Mouse (Mus musculus) CD8-positive naive resting alpha-beta T cell, adult 57 days (primary cell): ENCODE measurements around the gene Csn2. TPM values are rescaled to one million over a fixed set of nuclear protein-coding genes. Genes with fewer than 3 reads are reported as not detected.

Source experiments
- total RNA-seq: library from RNA; stranded (reverse); gene quantifications from one replicate; pipeline ENCODE4 v1.2.4, GENCODE M21; 2023

Gene Csn2
- not detected for total RNA-seq

DNA sequence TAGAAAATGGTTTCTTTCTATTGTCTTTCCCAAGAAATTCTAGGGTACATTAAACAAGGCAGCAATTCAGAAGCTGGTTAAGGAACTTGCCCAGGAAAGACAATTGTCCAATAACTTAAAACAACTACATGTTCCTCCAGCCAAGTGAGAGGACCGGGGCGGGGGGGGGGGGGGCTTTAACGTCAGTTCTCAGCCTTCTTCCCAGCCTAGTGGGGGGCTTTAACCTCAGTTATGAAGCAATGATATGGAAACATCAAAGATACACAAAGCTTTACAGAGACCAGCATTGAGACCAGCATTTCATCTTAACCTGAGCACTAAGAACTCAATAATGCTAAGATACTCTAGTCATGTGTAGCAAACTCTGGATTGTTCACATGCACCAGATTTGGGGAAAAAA lies at the start of gene Csn2:
TSS of gene Csn2 (minus strand) at position 101 of the 400 bp plus-strand sequence.

DNA sequence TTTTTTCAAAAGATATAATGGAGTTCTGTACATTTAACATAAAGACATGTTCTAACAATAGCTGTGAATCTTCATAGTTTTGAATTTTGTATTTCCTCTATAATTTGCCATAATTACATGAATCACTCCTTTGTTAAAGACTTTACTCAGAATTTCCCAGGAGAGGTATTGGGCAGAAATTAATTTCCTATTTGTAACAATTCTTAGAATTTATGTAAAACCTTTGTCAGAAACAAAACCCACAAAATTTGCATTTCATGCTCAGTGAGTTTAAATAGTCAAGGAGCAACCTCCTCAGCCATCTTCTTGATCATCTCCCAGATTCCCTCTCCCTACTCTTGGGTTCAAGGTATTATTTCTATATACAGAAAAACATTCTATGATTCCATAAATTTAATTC lies 33.5 kb downstream of the Csn2 start, which contains the start of gene Csn1s1:
TSS of gene Csn1s1 (plus strand) at position 301 of the 400 bp plus-strand sequence.

Other genes with a start within 250 kb of the Csn2 start
- not detected for gene Ugt2a2, start 217.4 kb downstream of the Csn2 start, total RNA-seq
- not detected for gene Gm43638, start 212.8 kb downstream of the Csn2 start, total RNA-seq
- not detected for gene Ugt2a1, start 208.8 kb downstream of the Csn2 start, total RNA-seq
- gene Sult1b1, start 161.4 kb downstream of the Csn2 start, total RNA-seq, result not detected
- not detected for gene Sult1d1, start 130.6 kb downstream of the Csn2 start, total RNA-seq
- not detected for gene Sult1e1, start 108.0 kb downstream of the Csn2 start, total RNA-seq
- not detected for gene Csn1s1, start 33.4 kb downstream of the Csn2 start, total RNA-seq
- not detected for gene Csn1s2a, start 74.9 kb upstream of the Csn2 start, total RNA-seq
- gene Csn1s2b, start 108.5 kb upstream of the Csn2 start, total RNA-seq, result not detected
- gene Prr27, start 126.1 kb upstream of the Csn2 start, total RNA-seq, result not detected
- gene Odam, start 185.4 kb upstream of the Csn2 start, total RNA-seq, result not detected
- not detected for gene Csn3, start 225.9 kb upstream of the Csn2 start, total RNA-seq